Mouse (Mus musculus): ENCODE measurements around the gene Tnfrsf4.

Gene Tnfrsf4

DNA sequence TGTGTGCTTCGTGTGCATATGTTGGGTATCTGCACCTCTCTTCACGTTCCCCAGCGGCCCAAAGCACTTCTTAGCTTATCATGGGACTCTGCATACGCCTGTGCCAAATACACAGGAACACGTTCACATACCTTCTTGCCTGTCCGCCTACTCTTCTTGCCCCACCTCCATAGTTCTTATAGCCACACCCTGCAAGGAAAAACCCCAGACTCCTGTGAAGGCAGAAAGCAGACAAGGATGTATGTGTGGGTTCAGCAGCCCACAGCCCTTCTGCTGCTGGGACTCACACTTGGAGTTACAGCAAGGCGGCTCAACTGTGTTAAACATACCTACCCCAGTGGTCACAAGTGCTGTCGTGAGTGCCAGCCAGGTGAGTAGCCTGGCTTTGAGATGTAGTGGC, at the start of gene Tnfrsf4:
Gene Tnfrsf4, plus strand, starts transcription at position 207 of the 400 bp plus-strand sequence.
- peak; percentile 81 for DNase-seq (ENCODE audit: low read depth, low spot score)

DNA sequence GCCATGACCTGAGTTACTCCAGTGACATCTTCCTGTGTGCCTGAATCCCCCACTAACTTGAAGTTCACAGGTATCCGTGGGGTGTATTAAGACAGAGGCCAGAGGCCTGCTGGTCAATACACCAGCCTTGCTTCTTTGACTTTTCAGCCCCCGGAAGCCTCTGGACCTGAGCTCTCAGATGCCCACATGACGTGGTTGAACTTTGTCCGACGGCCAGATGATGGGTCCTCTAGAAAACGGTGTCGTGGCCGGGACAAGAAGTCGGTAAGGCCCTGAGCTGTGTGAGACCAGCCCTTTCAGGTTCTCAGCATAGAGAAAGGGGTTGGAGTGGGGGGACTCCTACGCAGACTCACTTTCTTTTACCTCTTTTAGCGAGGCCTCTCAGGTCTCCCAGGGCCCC, 49.2 kb upstream of the Tnfrsf4 start:
- no peak for DNase-seq (ENCODE audit: low read depth, low spot score)

DNA sequence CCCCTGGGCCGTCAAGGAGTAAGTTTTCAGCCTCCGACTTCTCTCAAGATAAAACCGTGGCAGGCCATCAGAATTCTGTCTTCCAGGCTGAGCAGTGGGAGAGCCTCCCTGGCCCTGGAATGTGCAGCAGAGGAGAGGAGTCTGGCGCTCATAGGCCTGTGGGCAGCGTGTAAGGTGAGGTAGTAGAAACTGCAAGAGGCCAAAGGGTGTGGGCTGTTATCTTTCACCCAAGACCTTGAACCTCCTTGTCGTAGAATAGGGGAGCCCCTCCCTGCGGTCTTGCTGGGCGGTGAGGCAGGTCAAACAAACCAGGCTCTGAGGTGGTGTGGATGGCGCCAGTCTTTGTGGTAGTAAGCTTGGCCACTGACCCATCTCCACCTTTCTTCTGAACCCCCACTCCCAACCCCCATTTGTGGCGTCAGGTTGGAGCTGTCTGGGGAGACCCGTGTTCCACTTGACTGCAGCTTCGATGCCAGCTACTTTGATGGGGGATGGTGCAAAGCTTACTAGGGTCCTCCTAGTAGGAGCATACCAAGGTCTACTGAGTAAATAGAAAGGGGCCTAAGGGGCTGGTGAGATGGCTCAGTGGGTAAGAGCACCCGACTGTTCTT, 44.5 kb upstream of the Tnfrsf4 start:
- DNase-seq (ENCODE audit: low read depth, low spot score): no peak

DNA sequence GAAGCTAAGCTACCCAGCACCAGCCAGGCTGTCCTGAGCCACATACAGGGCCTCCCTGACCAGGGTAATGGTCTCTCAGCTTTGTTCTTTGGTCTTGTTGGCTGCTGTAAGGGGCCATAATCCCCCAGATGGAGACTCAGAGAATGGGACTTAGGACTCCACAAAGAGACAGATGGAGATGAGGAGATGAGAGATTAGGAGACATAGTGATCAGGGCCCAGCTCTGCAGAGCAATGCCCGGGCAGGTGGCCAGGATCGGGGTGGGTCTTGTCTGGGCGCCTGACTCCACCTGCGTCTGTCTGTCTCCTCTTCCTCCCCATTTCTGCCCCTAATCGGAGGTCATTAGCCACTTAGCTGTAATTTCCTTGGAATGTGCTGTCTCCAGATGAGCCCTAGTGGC, 43.4 kb upstream of the Tnfrsf4 start:
- DNase-seq (ENCODE audit: low read depth, low spot score): no peak

DNA sequence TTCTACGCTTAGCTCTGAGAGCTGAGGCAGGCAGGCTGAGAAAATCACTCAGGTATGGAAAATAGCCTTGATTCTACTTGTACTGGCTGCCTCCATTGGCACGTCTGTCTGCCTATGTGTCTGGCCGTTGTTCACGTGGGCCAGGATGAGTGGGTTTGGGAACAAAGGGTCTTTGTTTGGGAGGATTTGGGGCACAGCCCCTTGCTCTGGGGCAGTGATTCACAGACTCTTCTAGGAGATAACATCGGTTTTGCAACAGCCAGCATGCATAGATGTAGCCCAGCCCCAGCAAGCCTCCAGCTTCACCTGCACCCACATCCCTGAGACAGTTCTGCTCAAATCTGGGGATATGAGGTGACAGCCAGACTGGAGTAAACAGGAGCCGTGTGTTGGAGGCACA, 41.0 kb upstream of the Tnfrsf4 start:
- DNase-seq (ENCODE audit: low read depth, low spot score): no peak

DNA sequence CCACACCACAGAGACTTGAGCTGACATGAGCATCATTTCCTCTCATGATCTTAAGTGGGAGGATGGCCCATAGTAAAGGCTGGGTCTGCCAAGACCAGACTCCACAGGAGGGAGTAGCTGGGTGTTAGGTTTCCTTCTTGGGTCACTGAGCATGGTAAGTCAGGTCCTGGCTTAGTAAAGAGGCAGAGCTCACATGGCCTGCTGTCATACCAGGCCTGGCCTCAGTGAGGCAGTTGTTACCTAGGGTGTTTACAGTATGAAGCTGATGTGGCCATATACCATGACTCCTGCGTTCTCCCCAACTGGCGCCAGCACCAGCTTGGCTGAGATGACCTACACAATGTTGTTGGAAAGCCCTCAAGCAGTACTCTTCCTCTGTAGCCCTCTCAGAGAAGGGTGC, 40.4 kb upstream of the Tnfrsf4 start:
- no peak for DNase-seq (ENCODE audit: low read depth, low spot score)

DNA sequence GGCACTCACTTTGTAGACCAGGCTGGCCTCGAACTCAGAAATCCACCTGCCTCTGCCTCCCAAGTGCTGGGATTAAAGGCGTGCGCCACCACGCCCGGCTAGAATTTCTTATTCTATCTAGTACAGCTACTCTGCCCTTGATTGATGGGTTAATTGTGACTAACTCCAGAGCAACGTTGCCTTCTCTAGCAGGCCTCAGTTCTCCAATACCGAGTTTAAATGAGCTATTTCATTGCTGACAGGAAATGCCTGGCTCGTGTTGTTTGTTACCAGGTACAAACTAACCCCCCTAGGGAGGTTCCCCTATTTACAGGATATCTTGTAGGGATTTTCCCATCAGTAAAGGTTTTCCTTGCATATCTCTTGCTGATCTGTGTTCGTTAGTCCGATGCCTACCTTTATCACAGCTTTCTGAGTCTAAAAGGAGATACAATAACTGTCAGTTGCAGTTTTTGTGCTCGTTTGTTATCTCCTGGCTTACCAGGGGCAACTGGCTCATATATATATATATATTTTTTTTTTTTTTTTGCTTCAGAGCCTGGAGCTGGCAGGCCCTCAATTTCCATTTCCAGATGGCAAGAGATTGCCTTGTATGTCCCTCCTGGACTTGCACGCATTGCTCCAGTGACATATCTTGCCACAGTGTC, 32.1 kb upstream of the Tnfrsf4 start:
- no peak for DNase-seq (ENCODE audit: low read depth, low spot score)

DNA sequence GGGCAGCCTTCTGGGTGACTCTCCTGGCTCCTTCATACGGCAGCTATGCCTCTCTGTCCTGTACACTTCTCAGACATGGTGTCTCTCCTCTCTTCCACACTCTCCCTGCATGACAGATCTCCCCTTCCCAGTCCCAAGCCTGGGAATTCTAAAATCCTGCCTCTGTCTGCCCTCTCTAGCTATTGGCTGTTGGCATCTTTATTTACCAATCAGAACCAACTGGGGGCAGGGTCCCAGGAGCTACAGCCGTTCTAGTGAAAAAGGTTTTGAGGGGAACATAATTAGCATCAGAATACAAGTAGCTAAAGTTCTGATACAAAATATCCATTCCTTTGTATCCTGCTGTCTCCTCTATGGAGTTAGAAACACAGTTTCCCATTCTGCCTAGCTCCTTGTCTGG, 29.9 kb upstream of the Tnfrsf4 start:
- no peak for DNase-seq (ENCODE audit: low read depth, low spot score)

DNA sequence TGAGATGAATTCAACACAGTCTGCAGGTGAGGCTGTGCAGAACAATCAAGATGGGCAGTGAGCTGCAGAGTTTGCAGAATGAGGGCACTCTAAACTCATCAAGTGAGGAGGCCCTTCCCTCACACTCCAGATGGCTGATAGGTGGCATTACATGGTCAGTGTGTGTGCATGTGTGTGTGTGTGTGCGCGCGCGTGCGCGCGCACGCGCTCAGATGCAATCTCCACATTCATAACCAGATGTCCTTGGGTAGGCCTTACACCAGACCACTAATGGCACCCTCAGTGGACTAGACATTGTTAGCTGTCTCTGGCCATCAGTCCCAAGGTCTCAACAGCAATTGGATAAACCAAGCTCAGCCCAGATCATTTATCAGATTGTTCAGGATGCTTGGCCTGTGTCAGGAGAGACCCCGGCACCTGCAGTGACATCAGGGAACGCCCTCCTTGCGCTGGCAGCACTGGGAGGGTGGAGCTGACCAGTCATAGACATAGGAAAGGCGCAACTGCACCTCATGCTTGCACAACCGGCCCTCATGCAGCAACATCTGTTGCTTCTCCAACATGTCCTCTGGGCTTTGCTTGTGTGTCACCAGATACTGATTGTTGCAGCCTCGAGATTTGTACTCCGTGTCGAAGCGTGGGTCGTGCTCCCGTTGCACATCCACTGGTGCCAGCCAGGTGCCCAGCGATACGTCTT, 22.3 kb upstream of the Tnfrsf4 start:
- no peak for DNase-seq (ENCODE audit: low read depth, low spot score)

DNA sequence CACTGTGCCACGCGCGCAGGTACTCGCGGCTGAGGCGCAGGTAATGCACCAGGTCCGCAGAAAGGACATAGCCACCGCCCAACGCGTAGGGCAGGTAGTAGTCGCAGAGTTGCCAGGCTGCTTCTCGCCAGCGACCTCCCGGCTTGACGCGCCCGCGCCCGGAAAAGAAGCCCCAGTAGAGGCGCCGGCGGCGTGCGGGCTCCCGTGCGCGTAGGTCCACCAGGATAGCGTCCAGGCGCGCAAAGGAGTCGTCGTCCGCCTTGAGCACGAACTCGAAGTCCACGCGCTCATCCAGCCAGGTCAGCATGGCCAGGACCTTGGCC, 21.8 kb upstream of the Tnfrsf4 start:
- DNase-seq (ENCODE audit: low read depth, low spot score): no peak

DNA sequence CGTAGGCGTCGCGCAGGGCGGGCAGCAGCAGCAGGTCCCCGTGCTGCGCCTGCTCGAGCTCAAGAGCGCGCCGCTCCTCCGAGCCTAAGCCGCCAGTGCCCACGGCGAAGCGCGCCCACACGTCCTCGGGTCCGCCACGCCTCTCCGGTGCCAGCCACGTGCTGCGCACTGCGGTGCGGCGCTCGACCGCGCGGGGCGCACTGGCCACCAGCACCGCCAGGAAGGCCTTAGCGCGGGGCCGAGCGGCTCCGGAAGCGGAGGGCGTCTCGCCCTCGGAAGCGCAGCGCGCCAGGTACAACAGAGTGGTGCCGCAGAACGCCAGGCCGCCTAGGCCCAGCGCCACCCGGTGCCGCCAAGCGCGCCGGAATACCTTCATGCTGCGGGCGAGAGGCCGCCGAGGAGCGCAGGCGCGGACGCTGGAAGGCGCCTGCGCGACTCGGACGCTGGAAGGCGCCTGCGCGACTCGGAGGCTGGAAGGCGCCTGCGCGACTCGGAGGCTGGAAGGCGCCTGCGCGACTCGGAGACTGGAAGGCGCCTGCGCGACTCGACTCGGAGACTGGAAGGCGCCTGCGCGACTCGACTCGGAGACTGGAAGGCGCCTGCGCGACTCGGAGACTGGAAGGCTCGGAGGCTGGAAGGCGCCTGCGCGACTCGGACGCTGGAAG, 21.3 kb upstream of the Tnfrsf4 start, which contains the start of the genes B3galt6 and Sdf4:
Gene B3galt6, minus strand, starts transcription at position 409 of the 665 bp plus-strand sequence.
Gene Sdf4, plus strand, starts transcription at position 632 of the 665 bp plus-strand sequence.
- DNase-seq (ENCODE audit: low read depth, low spot score): peak; percentile 97

DNA sequence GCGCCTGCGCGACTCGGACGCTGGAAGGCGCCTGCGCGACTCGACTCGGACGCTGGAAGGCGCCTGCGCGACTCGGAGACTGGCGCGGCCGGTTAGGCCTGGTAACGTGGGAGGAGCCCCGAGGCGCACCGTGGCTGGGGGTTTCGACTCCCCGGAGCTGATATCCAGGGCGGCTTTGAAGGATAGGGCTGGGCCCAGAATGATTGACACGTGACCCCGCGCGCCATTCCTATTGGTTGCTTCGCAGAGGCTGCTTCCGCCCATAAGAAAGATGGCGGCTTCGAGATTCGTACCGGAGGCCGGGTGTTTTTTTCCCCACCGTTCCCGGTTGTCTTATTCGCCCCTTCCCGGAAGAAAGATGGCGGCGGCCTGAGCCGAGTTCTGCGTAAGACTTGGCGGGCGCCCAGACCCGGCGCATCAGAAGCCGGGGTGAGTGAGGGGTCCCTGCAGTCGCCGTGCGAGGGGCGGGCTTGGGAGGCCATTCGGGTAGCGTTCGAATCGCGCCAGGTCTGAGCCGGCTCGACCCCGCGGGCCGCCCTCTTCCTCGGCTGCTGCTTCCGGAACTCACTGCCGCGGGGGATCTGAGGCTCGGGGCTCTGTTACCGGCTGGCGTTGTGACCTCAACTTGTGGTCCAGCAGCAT, 20.6 kb upstream of the Tnfrsf4 start:
- DNase-seq (ENCODE audit: low read depth, low spot score): peak; percentile 98

DNA sequence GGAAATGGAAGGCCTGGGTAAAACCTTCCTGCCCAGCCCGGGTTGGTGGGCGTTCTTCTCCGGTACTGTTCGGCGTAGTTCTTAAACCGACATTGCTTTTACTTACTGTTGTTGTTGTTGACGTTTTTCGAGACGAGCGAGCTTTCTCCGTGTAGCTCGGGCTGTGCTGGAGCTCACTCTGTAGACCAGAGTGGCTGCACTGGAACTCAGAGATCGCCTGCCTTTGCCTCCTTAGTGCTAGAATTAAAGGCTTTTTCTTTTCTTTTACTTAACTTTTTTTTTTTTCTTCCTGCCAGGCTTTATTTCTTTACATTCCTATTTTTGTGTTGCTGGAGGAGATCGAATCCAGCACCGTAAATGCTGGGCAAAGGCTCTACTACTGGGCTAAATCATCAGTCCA, 20.0 kb upstream of the Tnfrsf4 start:
- DNase-seq (ENCODE audit: low read depth, low spot score): no peak

DNA sequence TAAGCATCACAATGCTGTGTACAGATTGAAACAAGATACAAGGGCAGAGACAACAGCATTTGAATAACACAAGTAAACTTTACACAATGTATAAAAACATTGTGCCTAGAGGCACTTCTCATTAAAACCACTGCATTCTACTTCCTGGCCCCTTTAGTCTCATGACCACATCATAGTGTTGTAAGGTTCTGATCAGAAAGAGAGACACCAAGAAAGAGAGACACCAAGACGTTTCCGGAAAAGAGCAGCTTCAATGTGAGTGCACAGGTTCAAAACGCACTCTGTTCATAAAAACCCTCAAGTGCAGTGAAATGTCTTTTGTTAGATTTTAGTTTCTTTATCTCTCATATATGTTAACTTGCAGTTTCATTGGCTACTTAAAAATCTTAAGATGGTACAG, 9.5 kb upstream of the Tnfrsf4 start:
- no peak for DNase-seq (ENCODE audit: low read depth, low spot score)

DNA sequence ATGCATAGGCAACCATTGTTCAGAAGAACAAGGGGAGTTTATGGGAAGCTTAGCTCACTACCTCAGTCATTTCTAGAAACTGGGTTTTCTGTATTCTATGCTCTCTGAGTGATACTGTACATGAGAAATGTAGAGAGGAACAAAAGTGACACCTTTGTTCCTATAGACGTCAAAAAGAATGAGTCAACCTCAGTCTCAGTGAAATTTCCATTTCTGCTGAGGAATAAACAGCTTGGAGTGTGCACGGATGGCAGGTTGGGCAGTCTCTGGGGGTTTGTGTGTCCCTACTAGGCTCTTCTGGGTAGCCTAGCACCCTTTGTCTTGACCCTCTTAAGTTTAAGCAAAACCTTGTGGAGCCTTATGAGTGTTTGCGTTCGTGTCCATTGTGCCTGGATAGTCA, 5.3 kb upstream of the Tnfrsf4 start:
- DNase-seq (ENCODE audit: low read depth, low spot score): no peak

DNA sequence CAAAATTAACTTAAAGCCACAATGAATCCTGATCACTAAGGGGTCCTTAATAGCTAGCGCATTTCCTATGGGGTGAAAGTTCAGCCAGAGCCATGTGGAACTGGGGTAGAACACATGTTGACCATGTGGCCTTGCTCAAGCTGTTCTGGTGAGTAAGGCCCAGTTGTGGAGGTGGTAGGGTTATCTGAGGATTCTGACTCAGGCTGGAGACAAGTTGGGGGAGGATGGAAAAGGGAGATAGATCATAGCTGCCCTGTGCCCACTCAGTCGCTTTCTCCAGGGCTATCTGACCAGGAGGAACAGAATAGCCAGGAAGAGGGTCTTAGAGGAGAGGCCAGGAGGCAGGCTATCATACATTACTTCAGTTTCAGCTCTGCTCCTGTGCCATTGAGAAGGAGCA, 793 bp downstream of the Tnfrsf4 start:
- peak; percentile 37 for DNase-seq (ENCODE audit: low read depth, low spot score)

DNA sequence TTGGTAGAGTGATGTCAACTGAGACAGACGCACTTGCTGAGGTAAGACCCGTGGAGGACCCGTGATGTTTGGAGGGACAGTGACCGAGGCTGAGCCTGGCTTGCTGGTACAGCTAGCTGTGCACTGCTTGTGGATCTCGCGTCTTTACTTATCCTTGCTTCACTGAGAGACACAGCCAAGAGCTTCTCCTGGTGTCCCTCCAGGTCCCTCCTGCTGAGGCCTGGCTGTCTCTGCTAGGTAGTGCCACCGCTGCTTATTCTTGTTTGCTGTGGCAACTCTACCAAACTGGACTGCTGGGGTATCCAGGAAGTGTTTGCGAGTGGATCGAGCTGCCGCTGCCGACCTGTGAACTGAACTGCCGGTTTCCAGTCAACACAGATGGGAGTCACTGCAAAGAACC, 6.1 kb downstream of the Tnfrsf4 start:
- no peak for DNase-seq (ENCODE audit: low read depth, low spot score)

DNA sequence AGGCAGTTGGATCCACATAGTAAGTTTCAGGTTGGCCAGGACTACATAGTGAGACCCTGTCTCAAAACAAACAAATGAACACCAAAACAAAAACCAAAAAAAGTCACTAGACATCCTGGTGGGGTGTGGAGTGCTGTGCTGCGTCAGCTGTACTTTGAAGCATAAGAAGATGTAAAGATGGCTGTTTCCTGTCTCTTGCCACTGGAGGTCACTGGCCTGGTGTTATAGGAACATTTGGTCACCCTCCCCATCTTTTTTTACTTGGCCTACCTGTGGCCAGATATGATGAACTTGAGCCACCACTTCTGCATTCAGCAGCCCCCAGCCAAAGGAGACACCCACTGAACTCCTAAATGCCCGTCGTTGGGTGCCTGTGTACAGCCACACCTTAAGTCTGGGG, 7.7 kb downstream of the Tnfrsf4 start:
- DNase-seq (ENCODE audit: low read depth, low spot score): no peak

DNA sequence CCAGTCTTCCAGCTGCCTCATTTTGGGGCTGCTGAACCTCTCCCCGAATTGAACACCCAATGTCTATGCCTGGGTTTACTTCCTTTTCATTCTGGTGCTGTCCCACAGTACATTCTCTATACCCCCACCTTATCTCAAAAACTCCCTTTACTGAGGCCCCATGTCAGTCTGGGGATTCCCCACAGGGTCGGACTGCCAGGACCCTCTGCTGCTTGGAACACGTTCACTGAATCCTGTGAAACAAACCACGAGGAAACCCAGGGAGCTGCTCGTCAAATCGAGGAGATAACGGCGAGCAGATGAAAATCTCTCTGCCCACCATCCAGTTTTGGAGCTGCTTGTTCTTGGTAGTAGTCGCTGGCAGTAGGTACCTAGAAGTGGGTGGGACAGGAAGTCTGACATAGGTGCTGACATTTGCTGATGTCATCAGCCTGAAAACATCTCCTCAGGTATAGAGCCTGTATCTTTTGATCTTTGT, 8.3 kb downstream of the Tnfrsf4 start:
- no peak for DNase-seq (ENCODE audit: low read depth, low spot score)

DNA sequence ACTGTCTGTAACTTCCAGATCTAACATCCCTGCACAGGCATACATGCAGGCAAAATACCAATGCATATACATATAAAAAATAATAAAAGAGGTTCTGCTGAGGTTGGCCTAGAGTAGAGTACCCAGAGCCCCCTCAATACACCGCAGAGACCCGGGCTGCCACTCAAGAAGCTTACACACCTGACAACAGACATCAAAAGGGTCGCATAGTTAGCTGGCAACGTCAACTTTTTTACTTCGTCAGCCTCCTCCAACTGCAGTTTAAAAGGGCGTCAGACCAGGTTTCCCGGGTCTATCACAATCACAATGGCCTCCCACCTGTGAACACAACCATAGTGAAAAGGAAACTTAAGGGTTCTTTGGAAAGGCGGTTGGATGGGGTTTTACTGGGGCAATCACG, 9.9 kb downstream of the Tnfrsf4 start:
- no peak for DNase-seq (ENCODE audit: low read depth, low spot score)

DNA sequence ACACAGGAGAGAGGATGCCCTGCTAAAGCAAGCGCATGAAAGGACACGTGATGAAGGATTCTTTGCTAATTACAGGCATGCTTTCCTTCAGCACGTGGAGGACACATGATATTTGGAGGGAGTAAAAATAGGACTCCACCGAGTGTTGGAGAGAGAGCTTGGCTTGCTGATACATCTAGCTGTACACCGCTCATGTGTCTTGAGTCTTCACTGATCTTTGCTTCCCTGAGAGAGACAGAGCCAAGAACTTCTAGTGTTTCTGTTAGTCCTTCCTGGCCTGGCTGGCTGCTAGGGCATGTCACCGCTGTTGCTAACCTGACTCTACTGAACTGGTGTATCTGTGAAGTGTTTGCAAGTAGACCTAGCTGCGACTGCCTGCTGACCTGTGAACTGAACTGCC, 10.5 kb downstream of the Tnfrsf4 start:
- DNase-seq (ENCODE audit: low read depth, low spot score): no peak

DNA sequence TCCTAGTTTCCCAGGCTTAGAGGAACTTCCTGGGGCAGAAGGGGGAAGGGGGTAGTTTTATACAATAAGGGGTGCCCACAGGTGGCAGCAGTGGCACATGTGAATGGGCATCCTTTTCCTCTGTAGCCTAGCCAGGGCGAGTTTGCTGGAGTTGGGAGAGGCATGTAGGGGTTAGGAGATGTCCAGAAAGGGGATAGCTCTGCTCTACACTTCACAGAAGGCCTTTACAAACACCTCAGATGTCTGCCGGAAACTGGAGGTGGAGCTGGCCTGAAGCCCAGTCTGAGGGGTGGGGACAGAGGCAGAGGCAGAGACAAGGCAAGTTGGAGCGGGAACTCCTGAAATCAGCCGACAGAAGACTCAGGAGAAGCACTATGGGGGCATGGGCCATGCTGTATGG, 12.4 kb downstream of the Tnfrsf4 start, which contains the start of gene Tnfrsf18:
Gene Tnfrsf18, plus strand, starts transcription at position 152 of the 400 bp plus-strand sequence.
- peak; percentile 80 for DNase-seq (ENCODE audit: low read depth, low spot score)
